ENCODE assay signal across 8 mouse cellular contexts in genomic region chr4:57879804-57880357, GRCm38 (mm10). TPM values are rescaled to one million over a fixed set of nuclear protein-coding genes. Genes with fewer than 3 reads are reported as not detected.
DNase-seq lines count a peak whose midpoint lies in the region; ATAC-seq lines count a peak whose summit lies in the region.

No protein-coding gene starts in this region.

- peak; percentile 88 for ATAC-seq in frontal cortex, adult (ENCODE audit: low TSS enrichment)
- peak; percentile 69 for ATAC-seq in hindbrain, embryonic 14.5 days (ENCODE audit: low FRiP score)
- ATAC-seq in megakaryocyte-erythroid progenitor cell, adult 5-6 weeks (replicated peaks; ENCODE audit: low FRiP score, low TSS enrichment, poor library complexity, severe bottlenecking), result peak; percentile 95

- H3K9ac ChIP-seq in hindbrain, embryonic 14.5 days, result no peak overlapping the region

- no peak overlapping the region for H3K4me3 ChIP-seq in hindbrain, embryonic 14.5 days (replicated peaks; ENCODE audit: low read length)

- peak; percentile 81 for DNase-seq in NIH3T3 (ENCODE audit: low read depth)
- DNase-seq in cerebellum, adult 11-12 months, result peak; percentile 32
- DNase-seq in hindbrain, embryonic 14.5 days (ENCODE audit: low spot score), result peak; percentile 83
- DNase-seq in layer of hippocampus, postnatal 25 days (ENCODE audit: extremely low spot score in 1 of 2, low spot score in 1 of 2), result peak; percentile 68 to 94
- DNase-seq in right cerebral cortex, postnatal 14 days, result peak; percentile 83
- peak; percentile 74 for DNase-seq in urinary bladder, postnatal 25 days (ENCODE audit: low spot score)

- no peaks in the 10 kb centered on the region for H3K27me3 ChIP-seq in hindbrain, embryonic 14.5 days (ENCODE audit: control insufficient read depth, insufficient read depth, low read length)

- H3K36me3 ChIP-seq in hindbrain, embryonic 14.5 days (replicated peaks; ENCODE audit: control insufficient read depth, insufficient read depth), result no peaks in the 10 kb centered on the region

- no peaks in the 10 kb centered on the region for H3K4me1 ChIP-seq in hindbrain, embryonic 14.5 days (replicated peaks; ENCODE audit: control insufficient read depth, insufficient read depth, low read length)

- 15% methylated on average over 6 of the region's 6 CpGs for WGBS in hindbrain, embryonic 14.5 days

- no peak overlapping the region for H3K27ac ChIP-seq in hindbrain, embryonic 14.5 days

- no peaks in the 10 kb centered on the region for H3K9me3 ChIP-seq in hindbrain, embryonic 14.5 days (ENCODE audit: control insufficient read depth, low read length)

- H3K4me2 ChIP-seq in hindbrain, embryonic 14.5 days (replicated peaks), result no peak overlapping the region

RNA-seq across cellular contexts. Expression of gene D630039A03Rik, which starts 36.2 kb away (rescaled TPM):
- polyA plus RNA-seq in hindbrain, embryonic 14.5 days (2014; fragmentation: Nextera tagmentation; extraction: Ambion mirVana), result 0.07 and 0.21 TPM in 2 replicates
- total RNA-seq in layer of hippocampus, postnatal 25 days (2021), result under 1 TPM; 0.39 to 0.42 TPM
- 1.1 TPM in 1 of 2 replicates, not detected in the other for total RNA-seq in megakaryocyte-erythroid progenitor cell, adult 5-6 weeks (2014; fragmentation: Nextera tagmentation)
- not detected in 2 replicates for total RNA-seq in megakaryocyte-erythroid progenitor cell, adult 5-6 weeks (2017)

Comparison
In these comparisons a context has a peak if more than half of its experiments do, and no peak if none do; other contexts are left out.
1. DNase-seq: peak in every context shown above with its lines; median percentile 83 in hindbrain, embryonic 14.5 days; 83 in right cerebral cortex, postnatal 14 days; 81 in NIH3T3; 81 in layer of hippocampus, postnatal 25 days; 74 in urinary bladder, postnatal 25 days; 32 in cerebellum, adult 11-12 months.